Mouse (Mus musculus): ENCODE data around the gene Gm16442. TPM values are rescaled to one million over a fixed set of nuclear protein-coding genes. Genes with fewer than 3 reads are reported as not detected.
"Not testable (repeated sequence)": the region's sequence is repeated elsewhere in the genome, so short reads cannot be mapped to it uniquely, and the experiment has no call there.

The Gm16442 gene
- not detected in 2 replicates for total RNA-seq (2021)
- long read RNA-seq, experiment 1: 0 reads
- long read RNA-seq, experiment 2: 0 reads

- not testable (repeated sequence) for DNase-seq
Observed at GRCm38 (mm10) chr7:20122479-20122878, at the start of gene Gm16442. Gm16442 (minus strand) TSS chr7:20122579.

- not testable (repeated sequence) for DNase-seq
Observed at GRCm38 (mm10) chr7:20168277-20168676, 45.9 kb upstream of the Gm16442 start, which contains the start of gene Vmn1r94. Vmn1r94 (minus strand) TSS chr7:20168377.

GRCm38 (mm10) chr7:20138988-20139387 lies 16.6 kb upstream of the Gm16442 start, which contains the start of gene Vmn1r93:
Vmn1r93 (minus strand) TSS chr7:20139088.
- not testable (repeated sequence) for DNase-seq

DNA sequence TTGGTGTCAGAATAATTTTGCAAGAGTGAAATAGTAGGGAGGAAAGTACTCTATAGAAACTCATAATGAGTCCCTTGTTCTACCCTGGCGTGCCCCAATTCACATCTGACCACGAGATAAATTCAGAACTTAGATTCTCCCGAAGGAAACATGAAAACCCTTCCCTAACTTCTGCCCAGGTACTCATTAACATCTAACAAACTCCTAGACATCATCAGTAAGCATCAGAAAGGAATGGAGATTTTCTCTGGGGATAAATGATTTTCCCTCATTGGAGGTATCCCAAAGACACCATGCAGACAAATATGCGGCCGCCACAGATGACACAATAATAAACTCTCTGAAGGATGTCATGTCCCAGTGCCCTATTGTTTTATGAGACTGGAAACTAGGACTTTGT lies 23.0 kb downstream of the Gm16442 start, which contains the start of gene Vmn1r91:
Gene Vmn1r91, plus strand, starts transcription at position 301 of the 400 bp plus-strand sequence.
- DNase-seq: not testable (repeated sequence)

DNA sequence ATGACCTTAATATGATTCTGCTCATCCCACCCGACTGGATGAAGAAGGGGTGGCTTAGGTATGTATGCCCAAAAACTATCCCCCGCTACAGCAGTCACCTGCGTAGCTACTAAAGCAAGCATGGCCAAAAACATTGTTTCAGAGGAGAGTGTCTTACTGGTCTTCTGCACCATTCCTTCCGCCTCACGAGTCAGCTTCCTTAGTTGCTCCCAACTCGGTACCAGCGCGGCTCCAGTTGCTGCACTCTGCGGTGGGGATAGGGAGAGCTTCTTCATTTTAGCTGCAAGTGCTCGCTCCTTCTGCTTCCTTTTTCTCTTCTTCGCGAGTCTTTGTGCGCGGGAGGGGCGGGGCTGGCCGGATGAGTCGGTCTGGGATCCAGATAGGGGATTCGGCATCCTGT lies 44.3 kb downstream of the Gm16442 start:
- DNase-seq: not testable (repeated sequence)

Other genes with a start within 250 kb of the Gm16442 start
- gene Ceacam19, start 234.6 kb downstream of the Gm16442 start, total RNA-seq (2021): not detected in 2 replicates
- gene Pvr, start 201.4 kb downstream of the Gm16442 start, total RNA-seq (2021): 31.0 and 34.1 TPM in 2 replicates
- gene Igsf23, start 171.8 kb downstream of the Gm16442 start, total RNA-seq (2021): 0.41 and 0.75 TPM in 2 replicates
- gene Ceacam20, start 157.2 kb downstream of the Gm16442 start, total RNA-seq (2021): not detected in 2 replicates
- not detected in 2 replicates for gene Nlrp9b, start 131.1 kb downstream of the Gm16442 start, total RNA-seq (2021)
- not detected in 2 replicates for gene Vmn1r91, start 22.9 kb downstream of the Gm16442 start, total RNA-seq (2021)
- not detected in 2 replicates for gene Vmn1r93, start 16.5 kb upstream of the Gm16442 start, total RNA-seq (2021)
- gene Vmn1r94, start 45.8 kb upstream of the Gm16442 start, total RNA-seq (2021): not detected in 2 replicates
- not detected in 2 replicates for gene Vmn1r95, start 71.1 kb upstream of the Gm16442 start, total RNA-seq (2021)
- gene Gm6164, start 83.0 kb upstream of the Gm16442 start, total RNA-seq (2021): not detected in 2 replicates
- not detected in 2 replicates for gene Gm4498, start 111.2 kb upstream of the Gm16442 start, total RNA-seq (2021)
- gene Gm5890, start 140.3 kb upstream of the Gm16442 start, total RNA-seq (2021): not detected in 2 replicates
- not detected in 2 replicates for gene Gm4133, start 211.5 kb upstream of the Gm16442 start, total RNA-seq (2021)